Mouse (Mus musculus) cortical plate, adult 2 months (tissue): ENCODE results near the gene Rgs1. TPM values are rescaled to one million over a fixed set of nuclear protein-coding genes. Genes with fewer than 3 reads are reported as not detected.

Source experiments
- H3K27ac ChIP-seq: fragments of 200-500 bp; 2 replicates; pipeline ENCODE4 v1.5.1; 2012; ENCODE audit warnings: low read length, control low read depth, inconsistent platforms; ENCODE audit not compliant: insufficient read depth
- H3K4me1 ChIP-seq: fragments of 200-500 bp; 2 replicates; pipeline ENCODE4 v1.6.1; 2011; ENCODE audit warnings: low read length; ENCODE audit not compliant: control insufficient read depth, insufficient read depth
- H3K4me3 ChIP-seq: fragments of 200-500 bp; 2 replicates; pipeline ENCODE4 v1.5.1; 2011; ENCODE audit warnings: mild to moderate bottlenecking, low read length, control low read depth; ENCODE audit not compliant: insufficient read depth
- CTCF ChIP-seq: fragments of 200-500 bp; IDR thresholded peaks from 2 replicates; pipeline ENCODE4 v1.5.1; 2011; ENCODE audit warnings: mild to moderate bottlenecking, control low read depth, low read length; ENCODE audit not compliant: insufficient read depth; ENCODE audit errors: extremely low read depth
- POLR2A ChIP-seq: fragments of 200-500 bp; IDR thresholded peaks from 2 replicates; pipeline ENCODE4 v1.6.1; 2011; ENCODE audit warnings: mild to moderate bottlenecking, low read length, control low read depth; ENCODE audit not compliant: insufficient read depth; ENCODE audit errors: extremely low read depth
- polyA plus RNA-seq: library from polyadenylated mRNA; depleted of rRNA; stranded (reverse); fragments of >200 nt; gene quantifications from 2 replicates; pipeline ENCODE4 v1.2.3, GENCODE M21; 2012; rRNA removed

The Rgs1 gene
- polyA plus RNA-seq, 1 experiment, result 0.15 TPM

DNA sequence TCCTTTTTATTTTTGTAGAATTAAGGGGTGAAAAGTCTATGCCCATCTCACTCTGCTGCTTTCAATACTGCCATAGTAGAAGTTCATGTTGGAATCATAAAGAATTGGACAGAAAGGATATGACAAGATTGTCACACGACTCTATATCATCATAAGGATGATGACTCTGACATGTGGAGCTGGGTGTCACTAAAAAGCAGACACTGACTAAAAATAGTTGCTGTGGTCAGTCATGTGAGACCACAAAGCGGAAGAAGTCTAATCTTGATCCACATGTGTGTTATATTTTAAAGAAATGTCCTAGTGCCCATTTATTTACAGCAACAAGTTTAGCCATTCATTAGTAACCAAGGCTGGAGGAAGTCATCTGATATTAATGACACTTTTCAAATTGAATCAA, 48.5 kb downstream of the Rgs1 start:
- H3K27ac ChIP-seq, result no peak overlapping the region
- TF ChIP-seq CTCF, result no peak
- no peak for TF ChIP-seq POLR2A
- H3K4me3 ChIP-seq, result no peak overlapping the region
- no peaks in the 10 kb centered on the region for H3K4me1 ChIP-seq

DNA sequence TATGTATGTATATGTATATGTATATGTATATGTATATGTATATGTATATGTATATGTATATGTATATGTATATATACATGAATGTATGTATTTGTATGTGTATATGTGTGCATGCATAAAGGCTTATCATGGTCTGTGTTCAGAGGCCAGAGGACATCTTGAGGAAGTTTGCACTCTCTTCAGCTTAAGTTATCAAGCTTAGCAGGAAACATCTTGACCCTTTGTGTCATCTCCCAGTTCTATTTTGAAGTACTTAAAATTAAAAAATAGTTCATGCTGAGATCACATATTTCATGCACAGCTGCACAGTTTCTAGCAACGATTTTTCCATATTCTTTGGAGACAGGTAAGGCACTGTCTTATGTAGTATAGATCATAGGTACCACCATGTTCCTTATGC, 49.5 kb downstream of the Rgs1 start:
- H3K4me3 ChIP-seq, result no peak overlapping the region
- H3K27ac ChIP-seq, result no peak overlapping the region
- no peaks in the 10 kb centered on the region for H3K4me1 ChIP-seq
- no peak for TF ChIP-seq POLR2A
- TF ChIP-seq CTCF, result no peak

DNA sequence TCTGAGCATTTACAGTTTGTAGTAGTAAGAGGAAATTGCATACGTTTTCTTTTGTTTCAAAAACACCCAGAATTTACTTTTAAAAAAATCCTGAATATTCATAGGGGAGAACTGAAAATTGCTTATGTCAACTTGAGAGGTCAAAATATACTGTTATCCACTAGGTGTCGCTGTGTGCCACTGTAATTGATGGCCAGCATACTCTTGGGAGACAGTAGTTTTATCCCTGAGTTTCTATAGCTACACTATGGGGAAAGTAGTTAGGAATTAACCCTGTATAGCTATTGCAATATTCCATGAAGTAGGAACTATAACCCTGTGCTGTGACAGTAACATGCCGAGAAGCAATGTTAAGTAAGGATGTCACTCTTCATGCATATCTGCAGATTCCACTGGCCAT, 51.4 kb downstream of the Rgs1 start:
- no peak overlapping the region for H3K4me3 ChIP-seq
- H3K4me1 ChIP-seq, result no peaks in the 10 kb centered on the region
- TF ChIP-seq POLR2A, result no peak
- peak; percentile 42; the same call in 1 of the 2 replicates for TF ChIP-seq CTCF
- H3K27ac ChIP-seq, result no peak overlapping the region

Other genes with a start within 250 kb of the Rgs1 start
- gene Rgs2, start 245.1 kb downstream of the Rgs1 start, polyA plus RNA-seq, result 34.5 and 39.3 TPM in 2 replicates
- gene Rgs13, start 71.9 kb downstream of the Rgs1 start, polyA plus RNA-seq, result 0.15 and 0.19 TPM in 2 replicates